14 mouse cellular contexts compared by ENCODE assay signal in genomic region chr4:52726203-52726602, GRCm38 (mm10).
DNase-seq lines count a peak whose midpoint lies in the region; ATAC-seq lines count a peak whose summit lies in the region.
"Had no signal": no experiment of that assay in that cellular context is flagged by ENCODE, and none has a peak within 500 bp of the region (broad histone marks: within the 10 kb centered on the region; RNA-seq: fewer than 3 reads in every experiment).

No protein-coding gene starts in this region.

- no peaks in the 10 kb centered on the region for H3K27me3 ChIP-seq in heart, embryonic 13.5 days (replicated peaks)
- H3K27me3 ChIP-seq in neural tube, embryonic 11.5 days (ENCODE audit: control insufficient read depth, insufficient read depth, low read length), result no peaks in the 10 kb centered on the region
- no peaks in the 10 kb centered on the region for H3K27me3 ChIP-seq in hindbrain, embryonic 16.5 days (replicated peaks; ENCODE audit: control insufficient read depth, insufficient read depth, low read length)
- H3K27me3 ChIP-seq in neural tube, embryonic 15.5 days (replicated peaks), result no peaks in the 10 kb centered on the region
- H3K27me3 ChIP-seq: embryonic facial prominence, embryonic 15.5 days; limb, embryonic 13.5 days; liver, embryonic 15.5 days had no signal

- no peak for ATAC-seq in heart, embryonic 13.5 days (ENCODE audit: extremely low read depth, insufficient number of reproducible peaks, low FRiP score, low TSS enrichment)
- 0 out of 2 replicates have a peak, but pooled peaks have one; percentile 7 for ATAC-seq in neural tube, embryonic 11.5 days (ENCODE audit: insufficient read depth, low FRiP score, low TSS enrichment)
- ATAC-seq in hindbrain, embryonic 16.5 days, result peak; percentile 66
- ATAC-seq in neural tube, embryonic 15.5 days (ENCODE audit: low FRiP score), result peak; percentile 83; the same call in 1 of the 2 replicates
- ATAC-seq in monocyte, adult 5-6 weeks (replicated peaks; ENCODE audit: insufficient number of reproducible peaks, low FRiP score, low TSS enrichment, poor library complexity, severe bottlenecking), result no peak
- ATAC-seq in CD4-positive, CD25-positive, alpha-beta regulatory T cell, adult 4 months, result no peak

- H3K4me2 ChIP-seq in heart, embryonic 13.5 days, result peak overlapping the region; percentile 40
- H3K4me2 ChIP-seq in neural tube, embryonic 11.5 days (ENCODE audit: low read depth), result no peak overlapping the region
- peak overlapping the region; percentile 41 for H3K4me2 ChIP-seq in hindbrain, embryonic 16.5 days (ENCODE audit: low read length)
- H3K4me2 ChIP-seq in neural tube, embryonic 15.5 days, result peak overlapping the region; percentile 46
- H3K4me2 ChIP-seq: embryonic facial prominence, embryonic 15.5 days; limb, embryonic 13.5 days; liver, embryonic 15.5 days had no signal

- no peak for DNase-seq in heart, adult 18-20 months
- no peak for DNase-seq in neural tube, embryonic 11.5 days (ENCODE audit: low spot score)
- no peak for DNase-seq in neural tube, embryonic 10.5 days (ENCODE audit: extremely low spot score, low spot score)
- DNase-seq: kidney, adult 11 months had no signal

- no peaks in the 10 kb centered on the region for H3K36me3 ChIP-seq in heart, embryonic 13.5 days
- no peaks in the 10 kb centered on the region for H3K36me3 ChIP-seq in neural tube, embryonic 11.5 days (ENCODE audit: control insufficient read depth, insufficient read depth, low read length)
- no peaks in the 10 kb centered on the region for H3K36me3 ChIP-seq in hindbrain, embryonic 16.5 days (ENCODE audit: control insufficient read depth, insufficient read depth, low read length)
- H3K36me3 ChIP-seq in neural tube, embryonic 15.5 days, result no peaks in the 10 kb centered on the region
- H3K36me3 ChIP-seq: embryonic facial prominence, embryonic 15.5 days; heart, embryonic 10.5 days; limb, embryonic 13.5 days; liver, embryonic 15.5 days had no signal

- H3K4me1 ChIP-seq in heart, embryonic 13.5 days, result no peaks in the 10 kb centered on the region
- no peaks in the 10 kb centered on the region for H3K4me1 ChIP-seq in neural tube, embryonic 11.5 days (ENCODE audit: control insufficient read depth, insufficient read depth, low read length)
- H3K4me1 ChIP-seq in hindbrain, embryonic 16.5 days (ENCODE audit: control insufficient read depth, insufficient read depth, low read depth, low read length), result no peaks in the 10 kb centered on the region; the same call in 1 of the 2 replicates
- H3K4me1 ChIP-seq in neural tube, embryonic 15.5 days, result 0 out of 2 replicates have a peak, but pooled peaks cover 4% of the 10 kb centered on the region
- H3K4me1 ChIP-seq: embryonic facial prominence, embryonic 15.5 days; heart, embryonic 10.5 days; limb, embryonic 13.5 days; liver, embryonic 15.5 days had no signal

- no peak overlapping the region for H3K27ac ChIP-seq in heart, embryonic 13.5 days (replicated peaks)
- H3K27ac ChIP-seq in neural tube, embryonic 11.5 days (ENCODE audit: low read depth, low read length), result no peak overlapping the region
- H3K27ac ChIP-seq in hindbrain, embryonic 16.5 days (ENCODE audit: low read depth, low read length), result peak overlapping the region; percentile 45
- H3K27ac ChIP-seq in neural tube, embryonic 15.5 days (replicated peaks), result 0 out of 2 replicates have a peak overlapping the region, but pooled peaks have one; percentile 3
- H3K27ac ChIP-seq: embryonic facial prominence, embryonic 15.5 days; heart, embryonic 10.5 days; kidney, postnatal 0 days; limb, embryonic 13.5 days; liver, embryonic 15.5 days had no signal

- no peak overlapping the region for H3K4me3 ChIP-seq in heart, embryonic 13.5 days
- H3K4me3 ChIP-seq in neural tube, embryonic 11.5 days (ENCODE audit: low read depth, low read length), result no peak overlapping the region
- no peak overlapping the region for H3K4me3 ChIP-seq in hindbrain, embryonic 16.5 days (ENCODE audit: low read length)
- no peak overlapping the region for H3K4me3 ChIP-seq in neural tube, embryonic 15.5 days (replicated peaks)
- H3K4me3 ChIP-seq: embryonic facial prominence, embryonic 15.5 days; heart, embryonic 10.5 days; limb, embryonic 13.5 days; liver, embryonic 15.5 days had no signal

- WGBS in heart, embryonic 13.5 days, result 63% methylated on average over 6 of the region's 6 CpGs
- 76% methylated on average over 6 of the region's 6 CpGs for whole genome bisulfite sequencing in neural tube, embryonic 11.5 days
- WGBS in hindbrain, embryonic 16.5 days, result 66% methylated on average over 6 of the region's 6 CpGs
- 66% methylated on average over 6 of the region's 6 CpGs for WGBS in neural tube, embryonic 15.5 days

- H3K9me3 ChIP-seq in heart, embryonic 13.5 days, result no peaks in the 10 kb centered on the region
- H3K9me3 ChIP-seq in neural tube, embryonic 11.5 days (ENCODE audit: control insufficient read depth, low read length), result no peaks in the 10 kb centered on the region
- no peaks in the 10 kb centered on the region for H3K9me3 ChIP-seq in hindbrain, embryonic 16.5 days (ENCODE audit: control insufficient read depth, low read length)
- H3K9me3 ChIP-seq in neural tube, embryonic 15.5 days (replicated peaks), result no peaks in the 10 kb centered on the region
- H3K9me3 ChIP-seq: embryonic facial prominence, embryonic 15.5 days; heart, embryonic 10.5 days; limb, embryonic 13.5 days; liver, embryonic 15.5 days had no signal

- no peak overlapping the region for H3K9ac ChIP-seq in heart, embryonic 13.5 days
- H3K9ac ChIP-seq in neural tube, embryonic 11.5 days (ENCODE audit: low read length), result no peak overlapping the region
- H3K9ac ChIP-seq in hindbrain, embryonic 16.5 days (ENCODE audit: low read depth, low read length), result no peak overlapping the region
- no peak overlapping the region for H3K9ac ChIP-seq in neural tube, embryonic 15.5 days (replicated peaks)
- H3K9ac ChIP-seq: embryonic facial prominence, embryonic 15.5 days; limb, embryonic 13.5 days; liver, embryonic 15.5 days had no signal

Comparison
In these comparisons a context has a peak if more than half of its experiments do, and no peak if none do; other contexts are left out.
1. H3K27ac ChIP-seq: peak in hindbrain, embryonic 16.5 days (single experiment) and neural tube, embryonic 15.5 days (single experiment); none in heart, embryonic 13.5 days (single experiment) and neural tube, embryonic 11.5 days (single experiment).
2. ATAC-seq: peak in neural tube, embryonic 11.5 days (single experiment), hindbrain, embryonic 16.5 days (single experiment) and neural tube, embryonic 15.5 days (single experiment); none in heart, embryonic 13.5 days (single experiment), monocyte, adult 5-6 weeks (single experiment) and CD4-positive, CD25-positive, alpha-beta regulatory T cell, adult 4 months (single experiment).